Mouse (Mus musculus) E14TG2a.4 (cell line): ENCODE measurements around the gene Deup1.

ENCODE experiments used
- CTCF ChIP-seq: conservative IDR thresholded peaks from 2 replicates; pipeline ENCODE4 v1.5.1; 2014; ENCODE audit warnings: low read length
- NANOG ChIP-seq: IDR thresholded peaks from 2 replicates; pipeline ENCODE4 v1.6.1; 2014; ENCODE audit warnings: borderline replicate concordance, low read length, mixed read lengths
- POU5F1 ChIP-seq: IDR thresholded peaks from 2 replicates; pipeline ENCODE4 v1.6.1; 2014; ENCODE audit warnings: low read length, borderline replicate concordance

GRCm38 (mm10) chr9:15528368-15528767, 99.4 kb downstream of the Deup1 start:
- TF ChIP-seq CTCF = no peak
- no peak for TF ChIP-seq NANOG
- TF ChIP-seq POU5F1 = no peak
